Mouse (Mus musculus): ENCODE data around the gene Prph. TPM values are rescaled to one million over a fixed set of nuclear protein-coding genes. Genes with fewer than 3 reads are reported as not detected.

Gene Prph
- polyA plus RNA-seq, 1 experiment from 2014 or later, result 6.3 TPM

DNA sequence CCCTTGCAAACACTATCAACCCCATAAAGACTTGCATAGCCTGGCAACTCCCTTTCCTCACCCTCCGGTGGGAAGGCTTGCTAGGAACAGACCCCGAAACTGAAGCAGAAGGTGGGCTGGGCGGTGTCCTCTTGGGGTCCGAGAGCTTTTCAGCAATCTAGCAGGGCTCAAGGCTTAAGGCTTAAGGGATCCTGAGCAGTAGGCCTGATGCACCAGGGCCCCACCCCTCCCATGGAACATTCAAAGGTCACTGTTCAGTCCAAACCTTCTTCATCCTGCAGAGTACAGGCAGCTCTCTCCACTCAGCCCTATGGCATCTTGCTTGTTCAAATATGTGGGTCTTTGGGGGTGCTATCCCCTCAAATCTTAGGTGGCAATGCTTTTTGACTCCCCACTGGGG is 31.0 kb downstream of the Prph start:
- Histone ChIP-seq H3K27ac (replicated peaks) (no peak overlapping the region), H3K4me3 (no peak overlapping the region), H3K36me3 (replicated peaks) (peaks cover 31% of the 10 kb centered on the region), H3K27me3 (replicated peaks; ENCODE audit: low read depth, poor library complexity, severe bottlenecking) (peaks cover 89% of the 10 kb centered on the region), H3K9me3 (no peaks in the 10 kb centered on the region), H3K4me1 (peaks cover 49% of the 10 kb centered on the region)
- WGBS, result 68% methylated on average over 4 of the region's 4 CpGs
- no peak for DNase-seq (ENCODE audit: low spot score)

DNA sequence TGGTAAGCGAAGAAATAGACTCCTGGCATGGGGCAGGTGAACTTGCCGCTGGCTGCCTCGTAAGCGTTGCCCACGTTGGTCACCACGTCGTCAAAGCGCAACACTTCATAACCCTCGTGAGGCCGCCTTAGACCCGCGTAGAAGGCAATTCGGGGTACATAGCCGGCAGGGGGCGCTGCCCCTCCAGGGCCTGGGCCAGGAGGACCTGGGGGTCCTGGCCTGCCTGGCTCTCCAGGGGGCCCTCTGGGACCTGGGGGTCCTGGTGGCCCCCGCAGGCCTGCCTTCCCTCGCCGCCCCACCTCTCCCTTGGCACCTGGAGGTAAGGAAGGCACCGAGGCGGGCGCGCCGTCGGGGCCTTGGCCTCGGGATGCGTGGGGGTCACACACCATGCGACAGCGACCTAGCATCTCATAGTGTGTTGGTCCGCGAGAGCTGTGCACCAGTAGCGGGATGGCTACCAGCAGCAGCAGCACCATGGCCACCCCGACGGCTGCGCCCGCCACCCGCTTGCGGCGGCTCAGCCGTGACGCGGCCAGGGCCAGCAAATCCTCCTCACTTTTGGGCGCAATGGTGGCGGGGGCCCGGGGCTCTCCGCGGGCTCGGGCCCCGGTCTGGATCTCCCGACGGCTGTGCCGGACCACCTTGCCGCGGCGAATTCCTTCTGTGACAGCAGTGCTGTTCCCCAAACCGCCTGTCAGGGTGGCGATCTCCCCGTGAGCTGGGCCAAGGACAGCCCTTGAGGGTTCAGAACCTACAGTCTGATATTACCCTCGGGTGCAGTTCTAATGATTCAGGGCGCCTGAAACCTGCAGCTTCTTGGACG is 32.5 kb downstream of the Prph start, which contains the start of gene C1ql4:
Gene C1ql4 (minus strand): TSS at position 565 of the 823 bp plus-strand sequence.
- WGBS, result 6% methylated on average over 60 of the region's 60 CpGs
- Histone ChIP-seq H3K27ac (replicated peaks) (no peak within 1 kb of the TSS; the same call in 1 of the 2 replicates), H3K27me3 (replicated peaks; ENCODE audit: low read depth, poor library complexity, severe bottlenecking) (peaks cover 100% of the 10 kb centered on the region), H3K4me3 (peak within 1 kb of the TSS; percentile 48), H3K9me3 (no peaks in the 10 kb centered on the region), H3K4me1 (peaks cover 54% of the 10 kb centered on the region), H3K36me3 (replicated peaks) (peaks cover 16% of the 10 kb centered on the region)
- DNase-seq (ENCODE audit: low spot score), result peak; percentile 67

DNA sequence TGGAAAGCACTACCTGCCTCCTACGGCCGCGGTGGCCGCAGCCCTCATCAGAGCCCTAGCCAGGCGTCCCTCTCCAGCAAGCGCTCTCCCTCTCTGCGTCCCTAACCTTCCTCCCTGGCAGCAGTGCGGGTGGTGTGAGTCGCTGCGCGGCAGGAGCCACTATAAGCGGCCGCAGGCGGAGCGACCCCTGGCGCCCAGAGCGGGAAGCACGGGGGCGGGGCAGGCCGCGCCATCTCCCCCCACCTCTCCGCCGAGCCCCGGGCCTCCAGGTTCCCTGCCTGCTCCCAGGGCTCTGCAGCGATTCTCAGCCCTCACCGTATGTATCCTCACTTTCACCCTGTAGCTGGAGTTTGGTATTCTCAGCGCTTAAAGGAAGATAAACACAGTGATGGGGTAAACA is 33.3 kb downstream of the Prph start:
- peak overlapping the region; percentile 48 for H3K4me3 ChIP-seq
- under 1% methylated on average over 27 of the region's 27 CpGs for WGBS
- DNase-seq (ENCODE audit: low spot score), result peak; percentile 92
- peaks cover 61% of the 10 kb centered on the region for H3K4me1 ChIP-seq
- H3K36me3 ChIP-seq (replicated peaks), result peaks cover 8% of the 10 kb centered on the region
- peaks cover 100% of the 10 kb centered on the region for H3K27me3 ChIP-seq (replicated peaks; ENCODE audit: low read depth, poor library complexity, severe bottlenecking)
- H3K9me3 ChIP-seq, result no peaks in the 10 kb centered on the region
- H3K27ac ChIP-seq (replicated peaks), result no peak overlapping the region; the same call in 1 of the 2 replicates

DNA sequence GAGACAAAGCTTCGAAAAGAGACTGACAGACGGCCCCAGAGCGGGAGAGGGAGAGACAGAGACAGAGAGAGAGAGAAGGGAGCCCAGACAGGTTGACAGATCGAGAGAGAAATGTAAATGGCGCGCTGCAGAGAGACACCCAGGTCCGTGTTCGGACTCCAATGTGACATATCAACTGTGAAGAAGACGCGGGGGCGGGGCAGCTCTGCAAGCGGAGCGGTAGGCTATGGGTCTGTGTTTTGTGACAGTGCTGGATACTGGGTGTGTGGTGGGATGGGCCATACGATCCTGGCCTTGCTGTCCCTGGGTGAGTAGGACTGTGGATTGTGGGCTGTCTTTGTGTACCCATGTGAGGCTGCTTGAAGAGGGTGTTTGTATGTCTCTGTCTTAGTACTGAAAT is 34.1 kb downstream of the Prph start:
- no peak overlapping the region for H3K27ac ChIP-seq (replicated peaks)
- H3K36me3 ChIP-seq (replicated peaks), result no peaks in the 10 kb centered on the region
- WGBS, result 7% methylated on average over 14 of the region's 14 CpGs
- H3K4me1 ChIP-seq, result peaks cover 63% of the 10 kb centered on the region
- H3K9me3 ChIP-seq, result no peaks in the 10 kb centered on the region
- H3K4me3 ChIP-seq, result peak overlapping the region; percentile 19
- peaks cover 100% of the 10 kb centered on the region for H3K27me3 ChIP-seq (replicated peaks; ENCODE audit: low read depth, poor library complexity, severe bottlenecking)
- DNase-seq (ENCODE audit: low spot score), result peak; percentile 30

DNA sequence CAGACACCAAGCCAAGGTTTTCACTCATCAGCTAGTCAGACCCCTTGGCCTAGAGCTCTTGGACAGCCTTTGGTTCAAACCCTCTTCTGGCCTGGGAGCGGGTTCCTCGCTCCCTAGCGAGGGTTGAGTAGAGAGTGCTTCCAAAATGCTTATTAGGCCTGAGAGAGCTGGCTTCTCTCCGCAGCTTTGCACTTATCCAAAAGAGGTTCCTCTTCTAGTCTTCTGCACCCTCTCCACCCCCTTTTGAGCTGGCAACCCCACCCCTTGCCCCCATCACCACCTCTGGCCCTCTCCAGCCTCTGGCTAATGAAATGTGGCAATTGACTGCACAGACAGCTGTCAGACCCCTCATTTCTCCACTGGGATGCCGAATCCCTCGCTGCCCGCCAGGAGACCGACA is 37.9 kb downstream of the Prph start, which contains the start of gene Dnajc22:
Gene Dnajc22 (plus strand): TSS at position 301 of the 400 bp plus-strand sequence.
- Histone ChIP-seq H3K36me3 (replicated peaks) (no peaks in the 10 kb centered on the region), H3K9me3 (no peaks in the 10 kb centered on the region), H3K4me3 (peak within 1 kb of the TSS; percentile 63), H3K27me3 (replicated peaks; ENCODE audit: low read depth, poor library complexity, severe bottlenecking) (peaks cover 98% of the 10 kb centered on the region), H3K4me1 (peaks cover 83% of the 10 kb centered on the region), H3K27ac (replicated peaks) (peak within 1 kb of the TSS; percentile 81)
- no peak for DNase-seq (ENCODE audit: low spot score)
- 9% methylated on average over 8 of the region's 8 CpGs for WGBS

DNA sequence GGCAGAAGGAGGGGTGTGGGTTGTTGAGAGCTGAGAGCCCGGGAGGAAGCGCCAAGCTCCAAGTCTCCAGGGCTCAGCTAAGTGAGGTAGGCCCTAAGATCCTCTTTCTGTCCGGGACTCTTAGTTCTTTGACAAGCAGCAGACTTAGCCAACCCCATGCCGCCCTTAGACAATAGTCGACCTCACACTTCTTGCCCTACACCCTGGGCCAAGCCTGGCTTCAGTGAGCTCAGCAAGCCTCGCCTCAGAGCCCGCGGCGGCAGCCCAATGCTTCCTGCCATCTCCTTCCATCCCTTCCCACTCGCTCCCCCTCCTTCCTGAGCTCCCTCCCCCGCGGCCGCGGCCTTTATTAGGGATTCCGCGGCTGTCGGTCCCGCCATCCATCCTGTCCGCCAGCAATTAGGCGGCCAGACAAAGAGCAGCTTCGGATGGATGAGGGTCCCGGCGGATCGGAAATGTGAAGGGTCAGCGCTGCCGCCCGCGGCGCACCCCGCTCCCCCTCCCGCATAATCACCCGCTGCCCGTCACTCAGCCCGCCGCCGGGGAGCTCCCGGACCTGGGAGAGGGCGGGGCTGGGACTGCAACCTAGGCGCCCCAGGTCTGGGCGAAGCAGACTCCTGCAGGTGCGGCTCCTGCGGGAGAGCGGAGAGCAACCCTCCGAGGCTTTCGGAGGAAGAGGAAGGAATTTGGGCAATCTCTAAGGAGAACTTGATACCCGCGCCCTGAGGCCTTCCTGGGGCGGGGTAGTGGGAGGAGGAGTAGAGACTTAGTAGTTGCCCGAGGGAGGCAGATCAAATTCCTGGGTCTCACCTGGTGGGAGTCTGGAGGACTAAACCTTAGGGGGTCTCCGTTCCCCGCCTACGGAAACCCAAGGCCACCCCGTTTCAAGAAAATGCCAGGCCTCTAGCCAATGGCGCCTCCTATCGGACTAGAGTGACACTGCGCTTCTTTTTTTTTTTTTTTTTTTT is 38.6 kb downstream of the Prph start:
- Histone ChIP-seq H3K27ac (replicated peaks) (peak overlapping the region; percentile 81), H3K4me1 (peaks cover 83% of the 10 kb centered on the region), H3K27me3 (replicated peaks; ENCODE audit: low read depth, poor library complexity, severe bottlenecking) (peaks cover 98% of the 10 kb centered on the region)

DNA sequence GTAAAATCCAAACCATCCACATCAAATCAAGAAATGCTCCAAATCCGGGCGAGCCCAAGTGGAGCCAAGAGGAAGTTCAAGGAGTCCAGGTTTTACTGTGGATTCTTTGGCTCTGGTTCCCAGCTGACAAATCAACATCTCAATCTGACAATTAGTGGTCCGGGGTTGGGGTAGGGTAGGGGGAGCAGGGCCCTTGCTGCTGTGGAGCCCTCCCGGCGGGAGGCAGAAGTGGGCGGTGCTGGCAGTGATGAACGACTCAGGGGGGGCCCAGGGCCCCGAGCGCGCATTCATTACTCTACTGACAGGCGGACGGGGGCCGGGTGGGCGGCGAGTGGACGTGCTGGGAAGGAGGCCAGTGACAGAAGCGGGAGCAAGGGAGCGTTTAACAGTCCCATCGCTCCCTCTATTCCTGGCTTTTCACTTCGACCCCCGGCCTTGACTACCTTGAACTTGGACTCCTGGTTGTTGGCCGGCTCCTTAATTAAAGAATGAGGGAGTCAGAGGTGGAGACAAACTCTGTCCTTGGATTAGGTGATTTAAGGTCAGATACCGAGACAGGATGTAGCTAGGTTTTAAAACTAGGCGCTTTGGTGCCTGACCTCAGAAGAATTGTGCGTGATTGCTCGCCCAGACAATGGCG is 39.8 kb downstream of the Prph start:
- H3K27me3 ChIP-seq (replicated peaks; ENCODE audit: low read depth, poor library complexity, severe bottlenecking), result peaks cover 98% of the 10 kb centered on the region
- WGBS, result under 1% methylated on average over 27 of the region's 27 CpGs
- DNase-seq (ENCODE audit: low spot score), result peak; percentile 53
- H3K4me3 ChIP-seq, result peak overlapping the region; percentile 41
- H3K36me3 ChIP-seq (replicated peaks), result no peaks in the 10 kb centered on the region
- no peak overlapping the region for H3K27ac ChIP-seq (replicated peaks)
- peaks cover 85% of the 10 kb centered on the region for H3K4me1 ChIP-seq
- H3K9me3 ChIP-seq, result no peaks in the 10 kb centered on the region

More for the DNA sequence above, 38.6 kb downstream of the Prph start:
- WGBS, result under 1% methylated on average over 56 of the region's 56 CpGs
- Histone ChIP-seq H3K4me3 (peak overlapping the region; percentile 63), H3K36me3 (replicated peaks) (no peaks in the 10 kb centered on the region), H3K9me3 (no peaks in the 10 kb centered on the region)
- DNase-seq (ENCODE audit: low spot score), result peak; percentile 80

DNA sequence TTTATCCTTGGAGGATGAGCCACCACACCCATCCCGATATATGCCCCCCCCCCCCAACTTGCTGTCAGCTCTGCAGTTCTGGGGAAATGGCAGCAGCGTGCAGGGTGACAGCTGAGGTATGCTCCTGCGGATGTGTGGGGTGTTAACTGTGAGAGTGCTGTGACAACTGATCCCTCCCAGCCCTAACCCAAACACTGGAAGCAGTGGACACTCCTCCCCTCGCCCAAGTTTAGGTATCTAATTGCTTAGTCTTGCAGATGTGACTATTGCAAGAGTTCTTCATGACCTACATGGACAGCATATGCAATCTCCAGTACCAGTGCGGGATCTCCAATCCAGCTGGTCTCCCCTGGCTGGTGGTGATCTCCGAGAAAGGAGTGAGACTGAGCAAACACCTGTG is 40.4 kb downstream of the Prph start:
- Histone ChIP-seq H3K4me1 (peaks cover 79% of the 10 kb centered on the region), H3K36me3 (replicated peaks) (no peaks in the 10 kb centered on the region), H3K4me3 (peak overlapping the region; percentile 41), H3K27ac (replicated peaks) (no peak overlapping the region), H3K27me3 (replicated peaks; ENCODE audit: low read depth, poor library complexity, severe bottlenecking) (peaks cover 98% of the 10 kb centered on the region), H3K9me3 (no peaks in the 10 kb centered on the region)
- WGBS, result 3% methylated on average over 6 of the region's 6 CpGs
- DNase-seq (ENCODE audit: low spot score), result peak; percentile 21

DNA sequence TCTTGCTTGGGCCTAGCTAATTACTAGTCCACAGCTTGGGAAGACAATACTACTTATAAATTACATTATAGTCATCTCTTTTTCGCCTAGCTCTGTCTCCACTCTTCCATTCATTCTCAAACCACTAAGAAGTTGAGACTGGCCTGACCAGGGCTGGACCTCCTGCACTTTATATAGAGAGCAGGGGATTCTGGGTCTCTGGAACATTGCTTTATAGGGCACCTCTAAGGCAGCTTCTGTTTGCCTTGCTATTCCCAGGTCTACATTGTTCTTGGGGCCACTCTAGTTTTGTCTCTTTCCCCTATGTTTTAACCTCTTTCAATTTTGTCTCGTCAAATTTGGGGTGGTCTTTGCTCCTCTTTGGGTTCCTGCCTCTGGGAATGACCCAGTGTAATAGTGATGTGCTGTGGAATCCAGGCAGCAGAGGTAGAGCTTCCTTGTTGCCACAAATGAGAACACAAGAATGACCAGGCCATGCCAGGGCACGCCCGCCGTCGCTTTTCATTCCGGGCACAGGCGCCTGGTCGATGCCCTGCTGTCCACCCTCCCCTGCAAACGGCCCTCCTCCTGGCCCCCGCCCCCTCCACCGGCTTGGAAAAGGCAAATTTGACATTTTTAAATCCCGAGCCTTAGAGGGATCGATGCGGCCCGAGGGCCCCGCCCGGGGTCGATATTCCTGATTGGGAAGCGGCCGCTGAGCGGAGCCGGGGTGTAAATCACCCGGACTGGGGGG is 41.3 kb downstream of the Prph start:
- Histone ChIP-seq H3K4me1 (peaks cover 70% of the 10 kb centered on the region), H3K27ac (replicated peaks) (peak overlapping the region; percentile 63), H3K9me3 (no peaks in the 10 kb centered on the region), H3K4me3 (peak overlapping the region; percentile 57), H3K27me3 (replicated peaks; ENCODE audit: low read depth, poor library complexity, severe bottlenecking) (peaks cover 98% of the 10 kb centered on the region), H3K36me3 (replicated peaks) (no peaks in the 10 kb centered on the region)
- DNase-seq (ENCODE audit: low spot score), result no peak
- WGBS, result 1% methylated on average over 24 of the region's 24 CpGs

DNA sequence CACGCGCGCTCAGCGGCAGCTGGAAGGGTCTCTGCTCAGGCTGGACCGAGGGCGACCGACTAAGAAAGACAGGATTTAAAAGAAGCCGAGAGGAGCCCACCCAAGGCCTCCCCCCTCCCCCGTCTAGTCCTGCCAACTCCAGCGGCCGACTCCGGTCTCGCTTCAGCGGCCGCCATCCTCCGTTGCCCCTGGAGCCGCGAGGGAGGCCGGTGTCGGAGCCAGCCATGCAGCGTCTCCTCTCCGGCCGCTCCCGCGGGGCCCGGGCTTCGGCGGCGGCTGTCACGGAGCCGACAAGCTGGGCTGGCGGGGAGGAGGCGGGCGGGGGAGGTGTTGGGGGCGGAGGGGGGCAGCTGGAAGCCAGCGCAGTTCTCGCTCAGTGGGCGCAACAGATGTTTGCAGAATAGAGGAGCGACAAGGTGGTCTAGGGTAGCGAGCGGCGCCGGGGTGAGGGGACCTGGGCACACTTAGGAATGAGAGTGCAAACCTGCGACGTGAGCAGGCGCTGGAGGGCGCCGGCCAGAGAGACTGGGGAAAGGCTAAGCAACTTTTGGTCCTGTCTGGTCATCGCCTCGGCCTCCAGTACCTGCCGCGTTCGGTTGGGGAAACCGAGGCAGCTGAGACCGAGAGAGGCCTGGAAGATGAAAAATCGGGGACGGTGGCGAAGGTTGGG is 42.0 kb downstream of the Prph start:
- under 1% methylated on average over 58 of the region's 58 CpGs for WGBS
- H3K36me3 ChIP-seq (replicated peaks), result no peaks in the 10 kb centered on the region
- H3K4me1 ChIP-seq, result peaks cover 68% of the 10 kb centered on the region
- peak overlapping the region; percentile 69 for H3K27ac ChIP-seq (replicated peaks)
- H3K4me3 ChIP-seq, result peak overlapping the region; percentile 57
- H3K27me3 ChIP-seq (replicated peaks; ENCODE audit: low read depth, poor library complexity, severe bottlenecking), result peaks cover 91% of the 10 kb centered on the region
- H3K9me3 ChIP-seq, result no peaks in the 10 kb centered on the region
- DNase-seq (ENCODE audit: low spot score), result peak; percentile 70

DNA sequence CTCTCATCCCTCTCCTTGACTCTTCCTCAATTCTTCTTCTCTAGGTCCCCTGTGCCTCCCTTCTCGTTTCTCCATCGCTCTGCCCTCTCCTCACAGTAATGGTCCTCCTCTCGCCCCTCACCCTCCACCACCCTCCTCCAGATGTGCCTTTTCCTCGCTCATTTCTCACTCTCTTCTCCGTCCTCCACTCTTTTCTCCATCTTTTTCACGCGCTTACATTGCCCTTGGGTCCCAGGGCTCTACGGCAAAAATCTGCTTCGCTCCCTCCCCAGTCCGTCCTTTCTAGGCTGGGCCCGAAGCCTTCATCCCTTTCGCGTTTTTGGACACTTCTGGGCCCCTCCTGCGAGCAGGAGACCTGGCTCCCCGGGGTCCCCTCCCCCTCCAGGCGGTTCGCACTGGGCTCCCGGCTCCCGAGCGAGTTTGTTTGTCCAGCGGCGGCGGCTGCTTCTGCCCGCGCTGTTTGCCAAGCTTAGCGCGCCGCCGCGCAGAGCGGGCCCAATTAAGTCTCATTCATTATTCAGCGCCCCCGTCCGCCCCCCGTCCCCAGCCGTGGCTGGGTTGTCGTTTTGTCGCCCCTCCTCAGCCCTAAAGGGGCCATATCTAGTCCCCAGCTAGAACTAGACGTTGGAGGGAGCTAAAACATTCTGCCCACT is 43.0 kb downstream of the Prph start:
- peaks cover 63% of the 10 kb centered on the region for H3K4me1 ChIP-seq
- peak overlapping the region; percentile 51; the same call in 1 of the 2 replicates for H3K27ac ChIP-seq (replicated peaks)
- no peaks in the 10 kb centered on the region for H3K9me3 ChIP-seq
- under 1% methylated on average over 39 of the region's 39 CpGs for WGBS
- peaks cover 81% of the 10 kb centered on the region for H3K27me3 ChIP-seq (replicated peaks; ENCODE audit: low read depth, poor library complexity, severe bottlenecking)
- H3K36me3 ChIP-seq (replicated peaks), result no peaks in the 10 kb centered on the region
- peak overlapping the region; percentile 57 for H3K4me3 ChIP-seq
- DNase-seq (ENCODE audit: low spot score), result peak; percentile 71

Data from embryonic facial prominence, embryonic 10.5 days (tissue).